13 mouse cellular contexts compared by ENCODE assay signal in the genomic region with DNA sequence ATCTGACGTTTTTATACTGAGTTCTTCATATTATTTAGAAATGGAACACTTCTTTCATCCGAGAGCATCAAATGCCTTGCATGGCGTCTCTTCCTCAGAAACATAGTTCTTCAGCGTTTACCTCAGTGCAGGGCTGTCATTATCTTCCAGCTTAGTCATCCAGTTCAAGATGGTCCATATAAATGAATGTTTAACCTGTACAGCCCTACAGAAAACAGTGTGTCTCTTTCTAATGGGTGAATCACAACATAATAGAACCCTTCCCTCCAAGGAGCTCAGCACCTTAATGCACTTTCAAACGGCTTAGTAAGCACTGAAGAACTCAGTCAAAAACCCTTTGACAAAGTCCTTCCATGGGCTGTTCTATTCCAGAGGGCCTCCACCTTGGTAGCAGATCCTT.
"Had no signal": no experiment of that assay in that cellular context is flagged by ENCODE, and none has a peak within 500 bp of the region (broad histone marks: within the 10 kb centered on the region; RNA-seq: fewer than 3 reads in every experiment).

No protein-coding gene starts in this region.

- H3K4me1 ChIP-seq: limb, embryonic 15.5 days; midbrain, embryonic 15.5 days; neural tube, embryonic 12.5 days had no signal

- H3K36me3 ChIP-seq: limb, embryonic 15.5 days; midbrain, embryonic 15.5 days; neural tube, embryonic 12.5 days had no signal

- H3K27me3 ChIP-seq: limb, embryonic 15.5 days; midbrain, embryonic 15.5 days; neural tube, embryonic 12.5 days had no signal

- H3K4me2 ChIP-seq: limb, embryonic 15.5 days; midbrain, embryonic 11.5 days; midbrain, embryonic 15.5 days; neural tube, embryonic 12.5 days had no signal

- H3K9me3 ChIP-seq: limb, embryonic 15.5 days; midbrain, embryonic 15.5 days; neural tube, embryonic 12.5 days had no signal

- ATAC-seq: hindbrain, postnatal 0 days; midbrain, embryonic 15.5 days had no signal

- DNase-seq: layer of hippocampus, adult 9-11 months; layer of hippocampus, postnatal 36 days; lung, adult 18-20 months; lung, postnatal 4 days; spleen, adult 18-20 months; thymus, adult 18-20 months; thymus, postnatal 25 days had no signal

- H3K4me3 ChIP-seq: limb, embryonic 15.5 days; midbrain, embryonic 15.5 days; neural tube, embryonic 12.5 days had no signal

- H3K27ac ChIP-seq: hindbrain, postnatal 0 days; limb, embryonic 15.5 days; liver, embryonic 14.5 days; midbrain, embryonic 15.5 days; neural tube, embryonic 12.5 days had no signal

- H3K9ac ChIP-seq: limb, embryonic 15.5 days; liver, embryonic 14.5 days; midbrain, embryonic 15.5 days; neural tube, embryonic 12.5 days had no signal
